Mouse (Mus musculus): ENCODE measurements around the gene Gpx8.

Gpx8 gene

GRCm38 (mm10) chr13:113023274-113024143 lies 22.7 kb downstream of the Gpx8 start:
- no peak for ATAC-seq (ENCODE audit: low TSS enrichment)

DNA sequence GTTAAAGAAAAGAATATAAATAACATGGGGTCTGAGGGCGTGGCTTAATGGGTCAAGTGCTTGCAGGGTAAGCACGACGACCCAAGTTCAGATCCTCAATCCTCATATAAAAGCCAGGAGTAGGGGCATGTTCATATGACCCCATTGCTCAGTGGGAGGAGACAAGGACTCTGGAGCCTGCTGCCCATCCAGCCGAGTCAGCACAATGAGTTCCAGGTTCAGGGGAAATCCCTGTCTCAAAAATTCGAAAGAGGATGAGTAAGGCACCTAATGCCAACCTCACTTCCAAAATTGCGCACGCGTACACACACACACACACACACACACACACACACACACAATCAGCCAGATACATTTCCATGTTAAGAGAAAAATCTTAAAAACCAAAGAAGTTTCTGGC lies 23.7 kb downstream of the Gpx8 start:
- no peak for ATAC-seq (ENCODE audit: low TSS enrichment)

DNA sequence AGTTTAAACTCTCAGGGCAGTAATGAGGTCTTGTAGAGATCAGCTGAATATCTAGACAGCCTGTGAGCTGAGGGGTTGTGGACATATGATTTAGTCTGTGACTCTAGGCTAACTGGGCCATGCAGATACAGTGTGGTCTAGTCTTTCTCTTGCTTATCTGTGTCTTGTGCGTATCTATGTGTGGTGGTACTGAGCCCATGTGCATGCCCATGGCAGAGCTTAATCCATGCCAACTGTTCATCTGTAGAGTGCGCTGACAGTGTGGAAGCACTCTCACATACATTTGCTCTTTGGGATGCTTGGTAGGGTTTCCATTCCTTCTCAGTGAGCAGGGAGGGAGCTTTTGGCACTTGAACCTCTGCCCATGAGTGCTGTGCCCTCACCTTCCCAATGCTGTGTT lies 24.7 kb downstream of the Gpx8 start:
- ATAC-seq (ENCODE audit: low TSS enrichment): no peak

- peak; percentile 85 for ATAC-seq (ENCODE audit: low TSS enrichment)
Observed at GRCm38 (mm10) chr13:113013174-113013953, 32.8 kb downstream of the Gpx8 start.

GRCm38 (mm10) chr13:113012683-113013082 lies 33.5 kb downstream of the Gpx8 start:
- peak; percentile 62 for ATAC-seq (ENCODE audit: low TSS enrichment)

GRCm38 (mm10) chr13:113000576-113001318 lies 45.5 kb downstream of the Gpx8 start:
- ATAC-seq (ENCODE audit: low TSS enrichment): no peak

GRCm38 (mm10) chr13:113000090-113000489 lies 46.1 kb downstream of the Gpx8 start:
- ATAC-seq (ENCODE audit: low TSS enrichment): no peak

- peak; percentile 94 for ATAC-seq (ENCODE audit: low TSS enrichment)
Observed at GRCm38 (mm10) chr13:112998427-112999201, 47.6 kb downstream of the Gpx8 start.

DNA sequence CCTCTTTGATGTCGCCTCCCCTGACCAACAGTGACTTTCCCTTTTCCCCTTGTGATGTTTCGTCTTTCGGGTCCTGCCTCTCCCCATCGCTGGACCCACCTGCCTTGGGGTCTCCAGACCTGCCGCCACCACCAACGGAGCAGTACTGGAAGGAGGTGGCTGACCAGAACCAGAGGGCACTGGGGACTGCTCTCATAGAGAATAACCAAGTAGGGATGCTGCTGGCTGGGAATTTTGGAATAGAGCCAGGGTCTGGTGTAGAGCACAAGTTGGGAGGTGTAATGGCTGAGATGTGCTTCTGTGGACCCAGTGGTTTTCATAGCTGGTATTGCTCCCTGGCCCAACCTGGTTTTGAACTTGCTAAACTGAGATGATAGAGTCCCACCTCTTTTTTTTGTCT lies 48.8 kb downstream of the Gpx8 start:
- ATAC-seq (ENCODE audit: low TSS enrichment): no peak

DNA sequence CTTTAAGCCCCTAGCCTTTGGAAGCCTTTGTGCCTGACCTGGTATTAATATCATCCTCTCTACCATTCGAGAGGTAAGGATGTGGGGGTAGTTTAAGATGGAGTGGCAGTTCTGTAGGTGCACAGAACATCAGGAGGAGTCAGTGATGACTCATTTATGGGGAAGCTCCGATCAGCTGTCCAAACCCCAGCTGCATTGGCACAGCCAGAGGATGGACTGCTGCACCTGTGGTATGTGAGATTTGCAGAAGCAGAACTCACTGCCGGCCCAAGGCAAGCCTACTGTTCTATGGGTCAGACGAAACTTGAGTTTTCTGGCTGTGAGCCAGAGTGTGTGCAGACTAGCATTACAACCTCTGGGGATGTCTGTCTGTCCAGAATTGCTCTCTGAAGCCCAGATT lies 49.8 kb downstream of the Gpx8 start:
- ATAC-seq (ENCODE audit: low TSS enrichment): no peak

DNA sequence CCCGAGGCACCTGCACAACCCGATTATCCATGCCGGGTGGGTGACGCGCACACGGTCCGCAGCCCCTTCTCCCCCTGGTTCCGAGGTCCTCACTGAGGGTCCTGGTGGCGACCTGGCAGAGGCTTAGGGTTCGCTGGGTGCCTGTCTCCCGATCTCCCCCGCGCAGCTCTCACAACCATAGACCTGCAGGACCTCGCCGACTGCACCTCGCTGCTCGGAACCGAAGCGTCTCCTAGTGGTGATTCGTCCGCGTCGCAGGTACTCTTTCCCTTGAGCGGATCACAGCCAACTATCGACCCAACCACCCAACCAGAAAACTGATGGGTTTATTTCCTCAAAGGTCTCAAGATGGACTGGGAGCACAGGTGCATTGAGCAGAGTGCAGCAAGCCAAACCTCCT lies 52.0 kb downstream of the Gpx8 start:
- ATAC-seq (ENCODE audit: low TSS enrichment): peak; percentile 53

DNA sequence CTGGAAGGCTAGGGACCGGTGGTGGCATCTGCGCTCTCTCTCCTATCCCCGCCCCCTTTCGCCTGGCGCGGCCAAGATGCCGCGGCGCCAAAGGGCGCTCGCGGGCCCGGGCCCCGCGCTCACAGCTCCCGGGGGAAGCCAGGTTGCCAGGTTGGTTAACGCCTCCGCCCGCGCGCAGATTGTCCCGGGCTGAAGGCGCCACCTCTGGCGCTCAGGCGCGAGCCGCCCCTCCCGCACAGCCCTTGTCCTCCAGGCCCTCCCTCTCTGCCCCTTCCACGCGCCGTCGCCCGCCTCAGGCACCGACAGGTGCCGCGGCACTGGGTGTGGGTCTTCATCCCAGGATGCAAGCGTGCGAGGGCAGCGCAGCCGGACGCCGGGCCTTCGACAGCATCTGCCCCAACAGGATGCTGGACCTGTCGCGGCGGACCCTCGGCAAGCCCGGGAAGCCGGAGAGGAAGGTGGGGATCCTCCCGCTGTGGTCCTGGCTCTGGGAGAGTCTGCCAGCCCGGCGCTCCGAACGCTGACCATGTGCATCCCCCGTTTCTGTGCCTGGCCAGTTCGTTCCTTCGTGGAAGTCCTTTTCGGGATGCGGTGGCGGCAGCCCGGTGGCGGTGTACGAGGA lies 52.6 kb downstream of the Gpx8 start, which contains the start of gene Mcidas:
Mcidas (plus strand) TSS at position 315 of the 622 bp plus-strand sequence.
- no peak for ATAC-seq (ENCODE audit: low TSS enrichment)

Measured in frontal cortex, adult (tissue).